Comparison of ENCODE assay signal across 8 mouse cellular contexts in genomic region chr7:35802906-35803595, GRCm38 (mm10). TPM values are rescaled to one million over a fixed set of nuclear protein-coding genes. Genes with fewer than 3 reads are reported as not detected.
DNase-seq lines count a peak whose midpoint lies in the region; ATAC-seq lines count a peak whose summit lies in the region.

Zfp507 (minus strand) TSS chr7:35803003.

- peak within 1 kb of the TSS; percentile 92 for H3K27ac ChIP-seq in hindbrain, embryonic 16.5 days (ENCODE audit: low read depth, low read length)

- peak within 1 kb of the TSS; percentile 56 for H3K4me3 ChIP-seq in hindbrain, embryonic 16.5 days (ENCODE audit: low read length)

- DNase-seq in gastrocnemius, adult 18-20 months (ENCODE audit: low spot score): peak; percentile 83
- DNase-seq in left cerebral cortex, adult 11 months (ENCODE audit: low spot score): peak; percentile 77
- peak; percentile 89 for DNase-seq in lung, postnatal 36 days
- peak; percentile 82 for DNase-seq in retina, postnatal 7 days (ENCODE audit: low read depth, low spot score)
- peak; percentile 80 for DNase-seq in urinary bladder, postnatal 10 days (ENCODE audit: low spot score)

- peaks cover 12% of the 10 kb centered on the region for H3K4me1 ChIP-seq in hindbrain, embryonic 16.5 days (ENCODE audit: control insufficient read depth, insufficient read depth, low read depth, low read length)

- peak within 1 kb of the TSS; percentile 76 for H3K4me2 ChIP-seq in hindbrain, embryonic 16.5 days (ENCODE audit: low read length)

- peak; percentile 83 for ATAC-seq in activated CD4-positive, CD25-positive, alpha-beta regulatory T cell, adult 4 months
- peak; percentile 91 for ATAC-seq in common myeloid progenitor, adult 5-6 weeks (replicated peaks; ENCODE audit: low read depth, poor library complexity, severe bottlenecking)
- ATAC-seq in hindbrain, embryonic 16.5 days: peak; percentile 97

- peaks cover 14% of the 10 kb centered on the region for H3K36me3 ChIP-seq in hindbrain, embryonic 16.5 days (ENCODE audit: control insufficient read depth, insufficient read depth, low read length)

- no peaks in the 10 kb centered on the region for H3K27me3 ChIP-seq in hindbrain, embryonic 16.5 days (replicated peaks; ENCODE audit: control insufficient read depth, insufficient read depth, low read length)

- H3K9me3 ChIP-seq in hindbrain, embryonic 16.5 days (ENCODE audit: control insufficient read depth, low read length): no peaks in the 10 kb centered on the region

- H3K9ac ChIP-seq in hindbrain, embryonic 16.5 days (ENCODE audit: low read depth, low read length): peak within 1 kb of the TSS; percentile 97

- 23% methylated on average over 24 of the region's 26 CpGs for WGBS in hindbrain, embryonic 16.5 days

RNA-seq across cellular contexts. Expression of gene Zfp507, which starts in this region (rescaled TPM):
- 1 to 10 TPM; 4.6 to 6.8 TPM for polyA plus RNA-seq in activated CD4-positive, CD25-positive, alpha-beta regulatory T cell, adult 4 months (2017; shearing (Covaris generic))
- 22.5 and 23.8 TPM in 2 replicates for total RNA-seq in common myeloid progenitor, adult 5-6 weeks (2017)
- total RNA-seq in gastrocnemius, adult 18-20 months (2021): 10 to 100 TPM; 14.8 to 20.3 TPM
- 11.8 and 12.0 TPM in 2 replicates for polyA plus RNA-seq in hindbrain, embryonic 16.5 days (2015; fragmentation: Nextera tagmentation; extraction: Ambion mirVana)

Comparison
In these comparisons a context has a peak if more than half of its experiments do, and no peak if none do; other contexts are left out.
1. Peak in every context shown above with its lines: DNase-seq, ATAC-seq, H3K4me3 ChIP-seq and H3K27ac ChIP-seq.